10 mouse cellular contexts compared by ENCODE assay signal in the genomic region with DNA sequence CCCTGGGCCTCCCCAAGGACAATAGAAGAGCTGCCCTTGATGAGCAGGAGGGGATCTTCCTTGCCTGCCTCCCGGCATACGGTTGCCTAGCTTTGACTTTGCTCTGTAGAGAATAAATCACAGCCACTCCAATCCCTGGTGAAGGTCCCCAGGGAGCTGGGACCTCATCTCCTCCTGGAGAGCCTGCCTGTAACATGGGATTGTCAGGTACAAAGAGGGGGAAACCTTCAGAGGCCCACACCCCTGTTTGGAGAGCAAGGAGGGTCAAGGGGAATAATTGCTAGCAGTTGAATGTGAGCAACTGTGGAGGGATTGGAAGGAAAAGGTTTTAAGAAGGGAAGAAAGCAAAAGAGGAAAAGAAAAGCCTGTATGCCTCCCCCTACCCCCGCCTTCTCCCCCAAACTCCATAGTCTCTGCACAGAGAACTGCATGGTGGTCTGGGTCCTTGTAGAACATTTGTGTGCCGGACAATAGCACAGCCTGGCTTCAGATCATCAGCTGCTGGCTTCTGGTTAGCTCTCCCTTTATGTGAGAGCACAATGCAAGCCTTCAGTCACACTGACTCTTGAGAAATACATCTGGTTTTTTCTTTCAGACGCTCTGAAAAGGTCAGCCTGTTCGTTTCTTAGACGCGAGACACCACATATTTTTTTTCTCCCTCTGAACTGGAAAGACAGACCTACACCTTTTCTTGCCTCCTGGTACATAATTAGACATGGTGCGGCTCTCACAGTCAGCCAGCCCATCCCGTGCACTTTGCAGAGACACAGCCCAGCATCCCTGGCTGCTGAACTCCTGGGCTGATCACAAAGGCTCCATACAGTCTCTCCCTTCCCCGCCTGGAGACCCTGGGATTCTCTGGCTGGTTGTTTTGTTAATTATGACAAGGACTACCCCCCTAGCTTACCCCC.
DNase-seq lines count a peak whose midpoint lies in the region; ATAC-seq lines count a peak whose summit lies in the region.
"Had no signal": no experiment of that assay in that cellular context is flagged by ENCODE, and none has a peak within 500 bp of the region (broad histone marks: within the 10 kb centered on the region; RNA-seq: fewer than 3 reads in every experiment).

No protein-coding gene starts in this region.

- H3K4me1 ChIP-seq in heart, embryonic 13.5 days: peaks cover 21% of the 10 kb centered on the region
- no peaks in the 10 kb centered on the region; the same call in none of the 2 replicates for H3K4me1 ChIP-seq in heart, embryonic 11.5 days (ENCODE audit: control insufficient read depth, insufficient read depth, low read length)
- peaks cover 21% of the 10 kb centered on the region for H3K4me1 ChIP-seq in limb, embryonic 10.5 days
- H3K4me1 ChIP-seq in neural tube, embryonic 14.5 days (ENCODE audit: control insufficient read depth, insufficient read depth, low read length): peaks cover 17% of the 10 kb centered on the region
- no peaks in the 10 kb centered on the region for H3K4me1 ChIP-seq in kidney, embryonic 15.5 days
- H3K4me1 ChIP-seq: liver, embryonic 15.5 days had no signal

- no peaks in the 10 kb centered on the region for H3K27me3 ChIP-seq in heart, embryonic 13.5 days (replicated peaks)
- H3K27me3 ChIP-seq in heart, embryonic 11.5 days (ENCODE audit: control insufficient read depth, insufficient read depth, low read length): no peaks in the 10 kb centered on the region
- no peaks in the 10 kb centered on the region for H3K27me3 ChIP-seq in limb, embryonic 10.5 days (ENCODE audit: low read depth, poor library complexity, severe bottlenecking)
- H3K27me3 ChIP-seq in neural tube, embryonic 14.5 days (ENCODE audit: control insufficient read depth, insufficient read depth, low read length): no peaks in the 10 kb centered on the region
- H3K27me3 ChIP-seq in kidney, embryonic 15.5 days: no peaks in the 10 kb centered on the region
- H3K27me3 ChIP-seq: liver, embryonic 15.5 days had no signal

- 52% methylated on average over 11 of the region's 11 CpGs for WGBS in heart, embryonic 13.5 days
- WGBS in heart, embryonic 11.5 days (ENCODE audit: insufficient replicate concordance): 53% methylated on average over 11 of the region's 11 CpGs
- 59% methylated on average over 11 of the region's 11 CpGs for WGBS in limb, embryonic 10.5 days
- WGBS in neural tube, embryonic 14.5 days: 7% methylated on average over 11 of the region's 11 CpGs
- WGBS in kidney, embryonic 15.5 days: 49% methylated on average over 11 of the region's 11 CpGs

- H3K27ac ChIP-seq in heart, embryonic 13.5 days (replicated peaks): no peak overlapping the region
- no peak overlapping the region for H3K27ac ChIP-seq in heart, embryonic 11.5 days (ENCODE audit: low read depth, low read length)
- peak overlapping the region; percentile 79 for H3K27ac ChIP-seq in limb, embryonic 10.5 days
- peak overlapping the region; percentile 85 for H3K27ac ChIP-seq in neural tube, embryonic 14.5 days (ENCODE audit: low read depth, low read length)
- no peak overlapping the region for H3K27ac ChIP-seq in kidney, embryonic 15.5 days
- H3K27ac ChIP-seq: kidney, postnatal 0 days; liver, embryonic 15.5 days had no signal

- H3K4me3 ChIP-seq in heart, embryonic 13.5 days: no peak overlapping the region
- H3K4me3 ChIP-seq in heart, embryonic 11.5 days (ENCODE audit: low read depth, low read length): no peak overlapping the region
- no peak overlapping the region for H3K4me3 ChIP-seq in limb, embryonic 10.5 days
- H3K4me3 ChIP-seq in neural tube, embryonic 14.5 days (ENCODE audit: low read depth, low read length): no peak overlapping the region
- no peak overlapping the region for H3K4me3 ChIP-seq in kidney, embryonic 15.5 days (replicated peaks)
- H3K4me3 ChIP-seq: liver, embryonic 15.5 days had no signal

- no peak for ATAC-seq in heart, embryonic 13.5 days (ENCODE audit: extremely low read depth, insufficient number of reproducible peaks, low FRiP score, low TSS enrichment)
- ATAC-seq in heart, embryonic 11.5 days (replicated peaks; ENCODE audit: insufficient number of reproducible peaks, low FRiP score, low TSS enrichment): no peak
- peak; percentile 92 for ATAC-seq in neural tube, embryonic 14.5 days (ENCODE audit: low read depth)
- no peak for ATAC-seq in erythroid progenitor cell, adult 5-6 weeks (replicated peaks; ENCODE audit: low FRiP score, poor library complexity, severe bottlenecking)
- no peak for ATAC-seq in kidney, embryonic 15.5 days (replicated peaks; ENCODE audit: low FRiP score)

- H3K4me2 ChIP-seq in heart, embryonic 13.5 days: no peak overlapping the region
- no peak overlapping the region for H3K4me2 ChIP-seq in heart, embryonic 11.5 days
- peak overlapping the region; percentile 21; the same call in 1 of the 2 replicates for H3K4me2 ChIP-seq in neural tube, embryonic 14.5 days (ENCODE audit: low read depth, low read length)
- no peak overlapping the region for H3K4me2 ChIP-seq in kidney, embryonic 15.5 days
- H3K4me2 ChIP-seq: liver, embryonic 15.5 days had no signal

- peak; percentile 40 for DNase-seq in fibroblast of lung, adult 2 months (ENCODE audit: low read depth)
- peak; percentile 35 for DNase-seq in limb, embryonic 10.5 days (ENCODE audit: low spot score)
- DNase-seq in kidney, postnatal 36 days: no peak

- no peaks in the 10 kb centered on the region for H3K9me3 ChIP-seq in heart, embryonic 13.5 days
- H3K9me3 ChIP-seq in heart, embryonic 11.5 days (replicated peaks; ENCODE audit: control insufficient read depth, low read length): no peaks in the 10 kb centered on the region
- H3K9me3 ChIP-seq in limb, embryonic 10.5 days (replicated peaks): no peaks in the 10 kb centered on the region
- H3K9me3 ChIP-seq in neural tube, embryonic 14.5 days (ENCODE audit: control insufficient read depth, low read length): no peaks in the 10 kb centered on the region
- H3K9me3 ChIP-seq in kidney, embryonic 15.5 days (replicated peaks): no peaks in the 10 kb centered on the region
- H3K9me3 ChIP-seq: liver, embryonic 15.5 days had no signal

- H3K9ac ChIP-seq in heart, embryonic 13.5 days: 0 out of 2 replicates have a peak overlapping the region, but pooled peaks have one; percentile 7
- H3K9ac ChIP-seq in heart, embryonic 11.5 days (ENCODE audit: low read depth, low read length): no peak overlapping the region
- no peak overlapping the region; the same call in 1 of the 2 replicates for H3K9ac ChIP-seq in neural tube, embryonic 14.5 days (replicated peaks; ENCODE audit: low read depth, low read length)
- H3K9ac ChIP-seq in kidney, embryonic 15.5 days: no peak overlapping the region
- H3K9ac ChIP-seq: liver, embryonic 15.5 days had no signal

- no peaks in the 10 kb centered on the region for H3K36me3 ChIP-seq in heart, embryonic 13.5 days
- no peaks in the 10 kb centered on the region for H3K36me3 ChIP-seq in heart, embryonic 11.5 days (ENCODE audit: control insufficient read depth, insufficient read depth, low read length)
- no peaks in the 10 kb centered on the region for H3K36me3 ChIP-seq in limb, embryonic 10.5 days
- H3K36me3 ChIP-seq in neural tube, embryonic 14.5 days (ENCODE audit: control insufficient read depth, insufficient read depth, low read length): no peaks in the 10 kb centered on the region
- no peaks in the 10 kb centered on the region for H3K36me3 ChIP-seq in kidney, embryonic 15.5 days
- H3K36me3 ChIP-seq: liver, embryonic 15.5 days had no signal

Comparison
In these comparisons a context has a peak if more than half of its experiments do, and no peak if none do; other contexts are left out.
1. H3K27ac ChIP-seq: peak in limb, embryonic 10.5 days (single experiment) and neural tube, embryonic 14.5 days (single experiment); none in heart, embryonic 13.5 days (single experiment), heart, embryonic 11.5 days (single experiment) and kidney, embryonic 15.5 days (single experiment).
2. DNase-seq: peak in fibroblast of lung, adult 2 months (single experiment) and limb, embryonic 10.5 days (single experiment); none in kidney, postnatal 36 days (0 of 2).